Mouse (Mus musculus) cortical plate, adult 2 months (tissue): ENCODE measurements around the gene Tmem253.

Source experiments
- CTCF ChIP-seq: fragments of 200-500 bp; IDR thresholded peaks from 2 replicates; pipeline ENCODE4 v1.5.1; 2011; ENCODE audit warnings: mild to moderate bottlenecking, control low read depth, low read length; ENCODE audit not compliant: insufficient read depth; ENCODE audit errors: extremely low read depth
- POLR2A ChIP-seq: fragments of 200-500 bp; IDR thresholded peaks from 2 replicates; pipeline ENCODE4 v1.6.1; 2011; ENCODE audit warnings: mild to moderate bottlenecking, low read length, control low read depth; ENCODE audit not compliant: insufficient read depth; ENCODE audit errors: extremely low read depth

DNA sequence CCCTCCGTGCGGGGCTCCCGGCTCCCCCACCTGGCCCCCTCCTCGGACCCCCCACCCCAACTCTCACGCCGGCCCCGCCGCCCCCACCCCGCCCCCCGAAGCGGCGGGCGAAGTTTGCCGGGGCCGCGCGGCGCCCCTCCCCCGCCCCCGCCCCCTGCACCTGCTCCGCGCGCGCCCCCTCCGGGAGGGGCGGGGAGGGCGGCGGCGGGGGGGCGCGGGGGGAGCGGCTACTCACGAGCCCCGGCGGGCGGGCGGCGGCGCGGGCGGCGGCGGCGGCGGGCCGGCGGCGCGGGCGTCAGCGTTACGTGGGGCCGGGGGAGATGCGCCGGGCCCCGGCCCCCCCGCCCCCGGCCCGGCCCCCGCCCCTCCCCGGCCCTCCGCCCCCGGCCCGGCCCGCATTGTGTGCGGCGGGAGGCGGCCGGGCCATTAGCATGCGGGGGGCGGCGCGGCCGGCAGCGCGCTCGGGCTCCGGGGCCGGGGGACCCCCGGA is 1.1 kb upstream of the Tmem253 start:
- TF ChIP-seq POLR2A (no peak), CTCF (no peak)
